Mouse (Mus musculus): ENCODE measurements around the gene Myl6. TPM values are rescaled to one million over a fixed set of nuclear protein-coding genes. Genes with fewer than 3 reads are reported as not detected.

Myl6 gene
- polyA plus RNA-seq, 1 experiment = 2,406 TPM

- Histone ChIP-seq H3K4me3 (replicated peaks) (peak overlapping the region; percentile 96), H3K27me3 (replicated peaks) (peaks cover 1% of the 10 kb centered on the region), H3K4me1 (peaks cover 45% of the 10 kb centered on the region), H3K36me3 (replicated peaks; ENCODE audit: low read length) (peaks cover 33% of the 10 kb centered on the region), H3K9me3 (no peaks in the 10 kb centered on the region)
- TF ChIP-seq FLI1 (IDR thresholded peaks at IDR 0.05; ENCODE audit: low read length) (no peak), GATA1 (IDR thresholded peaks at IDR 0.05; ENCODE audit: borderline replicate concordance, low read length) (no peak)
Observed at GRCm38 (mm10) chr10:128524732-128525662, 31.1 kb upstream of the Myl6 start.

GRCm38 (mm10) chr10:128524111-128524731 is 30.3 kb upstream of the Myl6 start:
- peaks cover 41% of the 10 kb centered on the region for H3K36me3 ChIP-seq (replicated peaks; ENCODE audit: low read length)
- peaks cover 1% of the 10 kb centered on the region for H3K27me3 ChIP-seq (replicated peaks)
- H3K4me1 ChIP-seq = peaks cover 48% of the 10 kb centered on the region
- H3K9me3 ChIP-seq = no peaks in the 10 kb centered on the region
- H3K4me3 ChIP-seq (replicated peaks) = peak overlapping the region; percentile 96
- no peak for TF ChIP-seq GATA1 (IDR thresholded peaks at IDR 0.05; ENCODE audit: borderline replicate concordance, low read length)
- TF ChIP-seq FLI1 (IDR thresholded peaks at IDR 0.05; ENCODE audit: low read length) = no peak

- Histone ChIP-seq H3K9me3 (no peaks in the 10 kb centered on the region), H3K27me3 (replicated peaks) (peaks cover 1% of the 10 kb centered on the region), H3K36me3 (replicated peaks; ENCODE audit: low read length) (peaks cover 59% of the 10 kb centered on the region), H3K4me3 (replicated peaks) (no peak overlapping the region), H3K4me1 (peaks cover 50% of the 10 kb centered on the region)
- TF ChIP-seq GATA1 (IDR thresholded peaks at IDR 0.05; ENCODE audit: borderline replicate concordance, low read length) (no peak), FLI1 (IDR thresholded peaks at IDR 0.05; ENCODE audit: low read length) (no peak)
Observed at GRCm38 (mm10) chr10:128522351-128522750, 28.4 kb upstream of the Myl6 start.

GRCm38 (mm10) chr10:128520591-128520990 is 26.6 kb upstream of the Myl6 start:
- no peaks in the 10 kb centered on the region for H3K9me3 ChIP-seq
- H3K4me1 ChIP-seq = peaks cover 52% of the 10 kb centered on the region
- peaks cover 1% of the 10 kb centered on the region for H3K27me3 ChIP-seq (replicated peaks)
- peak overlapping the region; percentile 42 for H3K4me3 ChIP-seq (replicated peaks)
- H3K36me3 ChIP-seq (replicated peaks; ENCODE audit: low read length) = peaks cover 76% of the 10 kb centered on the region
- TF ChIP-seq GATA1 (IDR thresholded peaks at IDR 0.05; ENCODE audit: borderline replicate concordance, low read length) = no peak

GRCm38 (mm10) chr10:128518833-128519232 is 24.9 kb upstream of the Myl6 start:
- no peak for TF ChIP-seq GATA1 (IDR thresholded peaks at IDR 0.05; ENCODE audit: borderline replicate concordance, low read length)
- TF ChIP-seq FLI1 (IDR thresholded peaks at IDR 0.05; ENCODE audit: low read length) = no peak
- Histone ChIP-seq H3K4me1 (peaks cover 34% of the 10 kb centered on the region), H3K36me3 (replicated peaks; ENCODE audit: low read length) (peaks cover 92% of the 10 kb centered on the region), H3K27me3 (replicated peaks) (peaks cover 1% of the 10 kb centered on the region), H3K4me3 (replicated peaks) (no peak overlapping the region), H3K9me3 (no peaks in the 10 kb centered on the region)

GRCm38 (mm10) chr10:128516677-128517076 is 22.7 kb upstream of the Myl6 start:
- TF ChIP-seq FLI1 (IDR thresholded peaks at IDR 0.05; ENCODE audit: low read length) (no peak), GATA1 (IDR thresholded peaks at IDR 0.05; ENCODE audit: borderline replicate concordance, low read length) (no peak; the same call in 2 of the 3 replicates)

GRCm38 (mm10) chr10:128516029-128516428 is 22.1 kb upstream of the Myl6 start:
- Histone ChIP-seq H3K4me3 (replicated peaks) (no peak overlapping the region), H3K36me3 (replicated peaks; ENCODE audit: low read length) (peaks cover 97% of the 10 kb centered on the region), H3K4me1 (peaks cover 32% of the 10 kb centered on the region), H3K27me3 (replicated peaks) (no peaks in the 10 kb centered on the region), H3K9me3 (no peaks in the 10 kb centered on the region)
- no peak for TF ChIP-seq FLI1 (IDR thresholded peaks at IDR 0.05; ENCODE audit: low read length)
- TF ChIP-seq GATA1 (IDR thresholded peaks at IDR 0.05; ENCODE audit: borderline replicate concordance, low read length) = no peak

More at GRCm38 (mm10) chr10:128516677-128517076, 22.7 kb upstream of the Myl6 start:
- Histone ChIP-seq H3K36me3 (replicated peaks; ENCODE audit: low read length) (peaks cover 97% of the 10 kb centered on the region), H3K4me3 (replicated peaks) (no peak overlapping the region), H3K9me3 (no peaks in the 10 kb centered on the region), H3K27me3 (replicated peaks) (no peaks in the 10 kb centered on the region), H3K4me1 (peaks cover 30% of the 10 kb centered on the region)

GRCm38 (mm10) chr10:128515044-128515443 is 21.1 kb upstream of the Myl6 start:
- no peaks in the 10 kb centered on the region for H3K27me3 ChIP-seq (replicated peaks)
- H3K4me1 ChIP-seq = peaks cover 29% of the 10 kb centered on the region
- H3K4me3 ChIP-seq (replicated peaks) = no peak overlapping the region
- H3K9me3 ChIP-seq = no peaks in the 10 kb centered on the region
- no peak for TF ChIP-seq GATA1 (IDR thresholded peaks at IDR 0.05; ENCODE audit: borderline replicate concordance, low read length)
- no peak for TF ChIP-seq FLI1 (IDR thresholded peaks at IDR 0.05; ENCODE audit: low read length)
- peaks cover 96% of the 10 kb centered on the region for H3K36me3 ChIP-seq (replicated peaks; ENCODE audit: low read length)

GRCm38 (mm10) chr10:128511761-128512160 is 17.8 kb upstream of the Myl6 start:
- Histone ChIP-seq H3K27me3 (replicated peaks) (no peaks in the 10 kb centered on the region), H3K36me3 (replicated peaks; ENCODE audit: low read length) (peaks cover 89% of the 10 kb centered on the region)
- TF ChIP-seq GATA1 (IDR thresholded peaks at IDR 0.05; ENCODE audit: borderline replicate concordance, low read length) (no peak), FLI1 (IDR thresholded peaks at IDR 0.05; ENCODE audit: low read length) (no peak)

GRCm38 (mm10) chr10:128511189-128511588 is 17.2 kb upstream of the Myl6 start:
- H3K36me3 ChIP-seq (replicated peaks; ENCODE audit: low read length) = peaks cover 89% of the 10 kb centered on the region
- no peak for TF ChIP-seq GATA1 (IDR thresholded peaks at IDR 0.05; ENCODE audit: borderline replicate concordance, low read length)
- TF ChIP-seq FLI1 (IDR thresholded peaks at IDR 0.05; ENCODE audit: low read length) = no peak
- no peaks in the 10 kb centered on the region for H3K27me3 ChIP-seq (replicated peaks)

More at GRCm38 (mm10) chr10:128511761-128512160, 17.8 kb upstream of the Myl6 start:
- no peaks in the 10 kb centered on the region for H3K9me3 ChIP-seq
- H3K4me3 ChIP-seq (replicated peaks) = no peak overlapping the region
- H3K4me1 ChIP-seq = peaks cover 22% of the 10 kb centered on the region

More at GRCm38 (mm10) chr10:128511189-128511588, 17.2 kb upstream of the Myl6 start:
- no peak overlapping the region for H3K4me3 ChIP-seq (replicated peaks)
- H3K4me1 ChIP-seq = peaks cover 19% of the 10 kb centered on the region
- H3K9me3 ChIP-seq = no peaks in the 10 kb centered on the region
